Mouse (Mus musculus): ENCODE results near the gene Spata46. TPM values are rescaled to one million over a fixed set of nuclear protein-coding genes. Genes with fewer than 3 reads are reported as not detected.

The Spata46 gene
- polyA plus RNA-seq, 1 experiment from 2014 or later, result 0.53 TPM

DNA sequence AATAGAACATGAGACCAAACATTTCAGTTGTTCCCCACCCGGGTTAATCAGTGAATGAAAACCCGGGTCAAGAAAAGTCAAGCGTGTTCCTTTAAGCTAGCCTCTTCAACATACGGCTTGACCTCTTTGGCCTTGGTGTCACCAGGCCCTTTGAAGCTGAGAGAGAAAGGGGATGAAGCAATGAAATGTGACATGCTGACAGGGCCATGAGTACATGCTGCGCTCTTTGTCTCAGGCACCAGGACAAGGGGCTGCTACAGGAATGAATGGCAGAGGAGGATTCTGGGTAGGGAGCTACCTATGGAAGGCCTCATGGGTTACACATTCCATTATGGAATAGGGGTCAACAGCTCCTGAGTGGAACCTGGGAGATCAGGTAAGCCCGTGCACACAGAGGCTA, 5.5 kb upstream of the Spata46 start:
- ATAC-seq, result no peak
- Histone ChIP-seq H3K4me3 (ENCODE audit: low read depth, low read length) (no peak overlapping the region), H3K4me1 (ENCODE audit: insufficient read depth, low read depth, low read length) (no peaks in the 10 kb centered on the region), H3K27me3 (replicated peaks; ENCODE audit: insufficient read depth, low read length) (no peaks in the 10 kb centered on the region), H3K36me3 (ENCODE audit: insufficient read depth, low read length) (no peaks in the 10 kb centered on the region), H3K27ac (ENCODE audit: low read length) (no peak overlapping the region), H3K9ac (replicated peaks; ENCODE audit: low read depth) (no peak overlapping the region), H3K4me2 (replicated peaks; ENCODE audit: low read depth, low read length) (no peak overlapping the region), H3K9me3 (ENCODE audit: low read length) (no peaks in the 10 kb centered on the region)
- TF ChIP-seq EP300 (IDR thresholded peaks at IDR 0.05) (no peak), CTCF (IDR thresholded peaks at IDR 0.05) (no peak)
- WGBS, result 76% methylated on average over 6 of the region's 6 CpGs
- no peak for DNase-seq (ENCODE audit: low spot score)

- ATAC-seq, result no peak
- H3K9ac ChIP-seq (replicated peaks; ENCODE audit: low read depth), result no peak overlapping the region
- H3K9me3 ChIP-seq (ENCODE audit: low read length), result no peaks in the 10 kb centered on the region
- H3K27me3 ChIP-seq (replicated peaks; ENCODE audit: insufficient read depth, low read length), result no peaks in the 10 kb centered on the region
- TF ChIP-seq CTCF (IDR thresholded peaks at IDR 0.05), result no peak
- no peak for TF ChIP-seq EP300 (IDR thresholded peaks at IDR 0.05)
- no peaks in the 10 kb centered on the region for H3K4me1 ChIP-seq (ENCODE audit: insufficient read depth, low read depth, low read length)
- H3K27ac ChIP-seq (ENCODE audit: low read length), result no peak overlapping the region
- no peaks in the 10 kb centered on the region for H3K36me3 ChIP-seq (ENCODE audit: insufficient read depth, low read length)
- DNase-seq (ENCODE audit: low spot score), result no peak
- H3K4me3 ChIP-seq (ENCODE audit: low read depth, low read length), result no peak overlapping the region
- H3K4me2 ChIP-seq (replicated peaks; ENCODE audit: low read depth, low read length), result no peak overlapping the region
- WGBS, result 75% methylated on average over 10 of the region's 10 CpGs
Observed at GRCm38 (mm10) chr1:170305002-170305401, 3.6 kb upstream of the Spata46 start.

DNA sequence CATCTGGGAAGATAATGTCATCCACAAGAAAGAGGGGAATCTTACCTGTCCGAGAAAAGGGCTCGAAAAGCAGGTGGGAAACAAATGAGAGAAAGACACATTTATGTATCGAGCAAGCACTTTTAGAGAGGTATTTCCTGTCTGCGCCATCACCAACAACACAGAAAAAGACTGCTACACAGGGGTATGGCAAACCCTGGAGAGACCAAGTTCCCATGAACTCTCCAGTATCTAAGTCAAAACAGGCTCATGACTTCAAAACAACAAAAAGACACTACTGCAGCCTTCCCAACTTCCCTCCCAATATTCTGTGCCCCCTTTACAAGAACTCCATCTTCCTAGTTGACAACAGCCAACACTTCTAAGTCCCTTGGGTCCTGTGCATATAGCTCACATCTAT, 2.4 kb upstream of the Spata46 start, which contains the start of gene Gm7694:
Gene Gm7694, minus strand, starts transcription at position 101 of the 400 bp plus-strand sequence.
- WGBS, result 91% methylated on average over 4 of the region's 4 CpGs
- H3K9ac ChIP-seq (replicated peaks; ENCODE audit: low read depth), result no peak within 1 kb of the TSS
- DNase-seq (ENCODE audit: low spot score), result no peak
- no peaks in the 10 kb centered on the region for H3K9me3 ChIP-seq (ENCODE audit: low read length)
- no peak within 1 kb of the TSS for H3K4me2 ChIP-seq (replicated peaks; ENCODE audit: low read depth, low read length)
- no peaks in the 10 kb centered on the region for H3K27me3 ChIP-seq (replicated peaks; ENCODE audit: insufficient read depth, low read length)
- TF ChIP-seq CTCF (IDR thresholded peaks at IDR 0.05), result no peak
- no peak for TF ChIP-seq EP300 (IDR thresholded peaks at IDR 0.05)
- no peaks in the 10 kb centered on the region for H3K36me3 ChIP-seq (ENCODE audit: insufficient read depth, low read length)
- no peak within 1 kb of the TSS for H3K27ac ChIP-seq (ENCODE audit: low read length)
- no peaks in the 10 kb centered on the region for H3K4me1 ChIP-seq (ENCODE audit: insufficient read depth, low read depth, low read length)
- H3K4me3 ChIP-seq (ENCODE audit: low read depth, low read length), result no peak within 1 kb of the TSS
- ATAC-seq, result no peak

DNA sequence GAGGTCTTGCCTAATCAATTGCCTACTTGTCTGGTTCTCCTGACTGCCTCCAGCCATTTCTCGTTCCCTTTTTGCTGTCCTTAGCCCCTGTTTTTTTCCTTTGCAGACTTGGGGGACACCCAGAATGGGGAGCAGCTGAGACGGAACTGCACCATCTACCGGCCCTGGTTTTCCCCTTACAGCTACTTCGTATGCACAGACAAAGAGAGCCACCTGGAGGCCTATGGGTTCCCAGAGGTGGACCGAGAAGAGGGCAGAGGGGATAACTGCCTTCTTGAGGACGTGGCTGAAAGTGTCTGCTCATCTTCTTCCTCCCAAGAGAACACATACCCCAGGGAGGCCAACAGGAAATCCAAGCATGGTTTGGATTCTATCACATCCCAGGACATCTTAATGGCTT, 2.8 kb downstream of the Spata46 start:
- Histone ChIP-seq H3K4me1 (ENCODE audit: insufficient read depth, low read depth, low read length) (no peaks in the 10 kb centered on the region), H3K27me3 (replicated peaks; ENCODE audit: insufficient read depth, low read length) (no peaks in the 10 kb centered on the region), H3K4me2 (replicated peaks; ENCODE audit: low read depth, low read length) (no peak overlapping the region), H3K9me3 (ENCODE audit: low read length) (no peaks in the 10 kb centered on the region), H3K36me3 (ENCODE audit: insufficient read depth, low read length) (no peaks in the 10 kb centered on the region), H3K4me3 (ENCODE audit: low read depth, low read length) (no peak overlapping the region), H3K9ac (replicated peaks; ENCODE audit: low read depth) (no peak overlapping the region), H3K27ac (ENCODE audit: low read length) (no peak overlapping the region)
- TF ChIP-seq EP300 (IDR thresholded peaks at IDR 0.05) (no peak), CTCF (IDR thresholded peaks at IDR 0.05) (no peak)
- ATAC-seq (no peak), DNase-seq (ENCODE audit: low spot score) (no peak)
- WGBS, result 72% methylated on average over 6 of the region's 6 CpGs

DNA sequence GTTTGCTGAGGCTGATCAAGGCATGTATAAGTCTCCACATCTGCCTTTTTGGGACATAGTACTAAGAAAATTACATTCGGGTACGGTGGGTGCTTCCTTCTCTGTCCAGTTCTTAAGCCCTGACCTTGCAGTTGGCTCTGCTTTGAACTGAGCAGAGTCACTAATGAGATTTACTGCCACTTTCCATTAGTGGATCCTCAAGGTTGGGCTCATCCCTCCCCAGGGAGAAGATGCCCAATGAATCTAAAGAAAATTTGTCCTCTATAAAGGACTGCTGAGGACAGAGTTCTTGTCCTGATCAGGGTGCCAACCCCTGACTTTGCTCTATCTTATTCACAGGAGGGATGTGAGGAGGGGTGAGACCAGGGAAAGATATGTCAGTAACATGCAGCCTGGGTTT, 13.4 kb downstream of the Spata46 start:
- ATAC-seq (no peak), DNase-seq (ENCODE audit: low spot score) (no peak)
- 87% methylated on average over 2 of the region's 2 CpGs for WGBS
- H3K27ac ChIP-seq (ENCODE audit: low read length), result no peak overlapping the region
- no peak overlapping the region for H3K9ac ChIP-seq (replicated peaks; ENCODE audit: low read depth)
- H3K27me3 ChIP-seq (replicated peaks; ENCODE audit: insufficient read depth, low read length), result no peaks in the 10 kb centered on the region
- TF ChIP-seq CTCF (IDR thresholded peaks at IDR 0.05) (no peak), EP300 (IDR thresholded peaks at IDR 0.05) (no peak)
- H3K4me3 ChIP-seq (ENCODE audit: low read depth, low read length), result no peak overlapping the region
- H3K36me3 ChIP-seq (ENCODE audit: insufficient read depth, low read length), result no peaks in the 10 kb centered on the region; the same call in 1 of the 2 replicates
- H3K4me1 ChIP-seq (ENCODE audit: insufficient read depth, low read depth, low read length), result no peaks in the 10 kb centered on the region
- H3K9me3 ChIP-seq (ENCODE audit: low read length), result no peaks in the 10 kb centered on the region
- H3K4me2 ChIP-seq (replicated peaks; ENCODE audit: low read depth, low read length), result no peak overlapping the region

- H3K27ac ChIP-seq (ENCODE audit: low read length), result no peak overlapping the region
- 56% methylated on average over 10 of the region's 10 CpGs for WGBS
- no peaks in the 10 kb centered on the region for H3K27me3 ChIP-seq (replicated peaks; ENCODE audit: insufficient read depth, low read length)
- ATAC-seq (peak; percentile 89), DNase-seq (ENCODE audit: low spot score) (peak; percentile 75)
- no peak overlapping the region for H3K4me3 ChIP-seq (ENCODE audit: low read depth, low read length)
- H3K4me2 ChIP-seq (replicated peaks; ENCODE audit: low read depth, low read length), result no peak overlapping the region
- H3K4me1 ChIP-seq (ENCODE audit: insufficient read depth, low read depth, low read length), result no peaks in the 10 kb centered on the region
- no peak overlapping the region for H3K9ac ChIP-seq (replicated peaks; ENCODE audit: low read depth)
- TF ChIP-seq EP300 (IDR thresholded peaks at IDR 0.05) (peak; percentile 32; the same call in 1 of the 2 replicates), CTCF (IDR thresholded peaks at IDR 0.05) (no peak)
- no peaks in the 10 kb centered on the region for H3K9me3 ChIP-seq (ENCODE audit: low read length)
- no peaks in the 10 kb centered on the region; the same call in 1 of the 2 replicates for H3K36me3 ChIP-seq (ENCODE audit: insufficient read depth, low read length)
Observed at GRCm38 (mm10) chr1:170323001-170323400, 14.4 kb downstream of the Spata46 start.

DNA sequence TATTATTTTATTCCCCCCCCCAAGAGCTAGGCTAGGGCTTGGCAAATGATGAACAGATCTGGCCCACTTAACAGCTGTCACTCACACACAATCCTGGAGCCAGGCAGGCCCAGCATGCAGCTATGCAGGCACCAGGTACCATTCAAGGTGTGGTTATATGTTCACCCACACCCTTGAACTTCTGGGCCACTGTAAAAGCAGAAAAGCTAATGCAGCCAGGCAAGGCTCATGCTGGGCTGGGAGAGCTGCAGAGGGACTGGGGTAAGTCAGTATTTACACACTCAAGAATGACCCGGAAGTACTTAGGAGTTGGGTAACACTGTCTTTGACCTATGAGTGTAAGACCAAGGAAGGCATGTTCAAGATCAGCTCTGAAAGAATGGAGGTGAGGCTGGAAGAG, 15.7 kb downstream of the Spata46 start:
- H3K27me3 ChIP-seq (replicated peaks; ENCODE audit: insufficient read depth, low read length), result no peaks in the 10 kb centered on the region
- H3K27ac ChIP-seq (ENCODE audit: low read length), result no peak overlapping the region
- no peaks in the 10 kb centered on the region; the same call in 1 of the 2 replicates for H3K36me3 ChIP-seq (ENCODE audit: insufficient read depth, low read length)
- DNase-seq (ENCODE audit: low spot score) (peak; percentile 41), ATAC-seq (peak; percentile 55; the same call in 1 of the 2 replicates)
- H3K9ac ChIP-seq (replicated peaks; ENCODE audit: low read depth), result no peak overlapping the region
- no peak overlapping the region for H3K4me3 ChIP-seq (ENCODE audit: low read depth, low read length)
- TF ChIP-seq CTCF (IDR thresholded peaks at IDR 0.05) (no peak), EP300 (IDR thresholded peaks at IDR 0.05) (no peak)
- no peak overlapping the region for H3K4me2 ChIP-seq (replicated peaks; ENCODE audit: low read depth, low read length)
- no peaks in the 10 kb centered on the region for H3K9me3 ChIP-seq (ENCODE audit: low read length)
- H3K4me1 ChIP-seq (ENCODE audit: insufficient read depth, low read depth, low read length), result no peaks in the 10 kb centered on the region
- WGBS, result 68% methylated on average over 1 of the region's 1 CpGs

Data from lung, postnatal 0 days (tissue).